Comparison of ENCODE assay signal across 8 mouse cellular contexts in the genomic region with DNA sequence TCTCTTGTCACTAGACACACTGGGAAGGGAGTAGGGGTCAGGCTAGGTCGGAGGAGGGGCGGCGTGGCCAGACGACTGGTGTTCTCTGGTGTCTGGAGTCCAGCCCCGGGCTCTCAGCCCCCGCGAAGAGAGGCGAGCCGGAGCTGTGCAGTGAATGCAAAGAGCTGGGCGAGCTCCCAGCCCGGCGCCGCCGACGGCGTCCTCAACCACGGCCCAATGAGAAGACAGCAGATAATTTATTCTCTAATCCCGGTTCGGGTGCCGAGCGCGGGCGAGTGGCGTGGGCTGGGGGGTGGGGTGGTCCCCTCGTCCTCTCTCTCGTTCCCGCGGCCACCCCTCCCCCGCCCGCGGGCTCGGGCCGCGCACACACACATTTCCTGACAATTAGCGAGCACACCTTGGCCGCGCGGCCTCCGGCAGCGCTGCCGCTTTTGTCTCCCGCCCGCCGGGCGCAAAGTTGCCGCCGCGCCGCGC. TPM values are rescaled to one million over a fixed set of nuclear protein-coding genes. Genes with fewer than 3 reads are reported as not detected.
DNase-seq lines count a peak whose midpoint lies in the region; ATAC-seq and TF ChIP-seq lines count a peak whose summit lies in the region.

No protein-coding gene starts in this region.

- no peaks in the 10 kb centered on the region for H3K9me3 ChIP-seq in ES-E14 (ENCODE audit: control insufficient read depth, insufficient read depth, low read depth, low read length)
- no peaks in the 10 kb centered on the region for H3K9me3 ChIP-seq in forebrain, embryonic 13.5 days (replicated peaks)
- no peaks in the 10 kb centered on the region for H3K9me3 ChIP-seq in kidney, postnatal 0 days (replicated peaks; ENCODE audit: low read length)
- no peaks in the 10 kb centered on the region for H3K9me3 ChIP-seq in lung, postnatal 0 days (ENCODE audit: low read length)

- peaks cover 13 to 19% of the 10 kb centered on the region in 2 experiments for H3K4me1 ChIP-seq in ES-E14 (ENCODE audit: control insufficient read depth in 2 of 2, insufficient read depth in 2 of 2, low read length in 2 of 2, poor library complexity in 1 of 2)
- H3K4me1 ChIP-seq in forebrain, embryonic 13.5 days = peaks cover 40% of the 10 kb centered on the region
- H3K4me1 ChIP-seq in kidney, postnatal 0 days (replicated peaks; ENCODE audit: insufficient read depth, low read length) = peaks cover 7% of the 10 kb centered on the region; the same call in 1 of the 2 replicates
- no peaks in the 10 kb centered on the region for H3K4me1 ChIP-seq in lung, postnatal 0 days (ENCODE audit: insufficient read depth, low read depth, low read length)

- peak overlapping the region; percentile 89 for H3K9ac ChIP-seq in ES-E14 (ENCODE audit: insufficient read depth, low read depth, low read length, poor library complexity, severe bottlenecking)
- H3K9ac ChIP-seq in forebrain, embryonic 13.5 days = peak overlapping the region; percentile 100
- H3K9ac ChIP-seq in kidney, postnatal 0 days (ENCODE audit: low read depth, low read length) = peak overlapping the region; percentile 50
- H3K9ac ChIP-seq in lung, postnatal 0 days (replicated peaks; ENCODE audit: low read depth) = 0 out of 2 replicates have a peak overlapping the region, but pooled peaks have one; percentile 23

- no peak for TF ChIP-seq EP300 in lung, postnatal 0 days (IDR thresholded peaks at IDR 0.05)

- peak; percentile 84 for ATAC-seq in forebrain, embryonic 13.5 days
- peak; percentile 38 for ATAC-seq in kidney, postnatal 0 days (replicated peaks; ENCODE audit: low FRiP score, low read depth)
- peak; percentile 60 for ATAC-seq in lung, postnatal 0 days

- peak; percentile 26 for DNase-seq in cerebellum, adult 11 months
- DNase-seq in cerebellum, adult 11-12 months = no peak
- DNase-seq in ES-E14 (ENCODE audit: low read depth, low spot score) = no peak
- DNase-seq in kidney, postnatal 0 days (ENCODE audit: low spot score) = peak; percentile 50
- DNase-seq in lung, postnatal 0 days (ENCODE audit: low spot score) = peak; percentile 52
- DNase-seq in right cerebral cortex, postnatal 10 days (ENCODE audit: low spot score in 2 of 2) = peak; percentile 83
- DNase-seq in spleen, postnatal 4 days (ENCODE audit: low spot score in 2 of 2) = no peak

- peak overlapping the region; percentile 63 to 95 for H3K4me3 ChIP-seq in ES-E14 (ENCODE audit: insufficient read depth in 1 of 2, low read depth in 1 of 2, low read length in 2 of 2, poor library complexity in 1 of 2, severe bottlenecking in 1 of 2)
- peak overlapping the region; percentile 90 for H3K4me3 ChIP-seq in forebrain, embryonic 13.5 days
- H3K4me3 ChIP-seq in kidney, postnatal 0 days (replicated peaks; ENCODE audit: low read depth, low read length) = peak overlapping the region; percentile 52
- peak overlapping the region; percentile 53 for H3K4me3 ChIP-seq in lung, postnatal 0 days (ENCODE audit: low read depth, low read length)

- in situ Hi-C loops in ES-E14 (cut with MboI; ENCODE audit: low sequenced_read_pairs in 2 of 2, unreplicated experiment in 2 of 2) = no loop called here

- under 1% methylated on average over 45 of the region's 50 CpGs for WGBS in forebrain, embryonic 13.5 days
- under 1% methylated on average over 50 of the region's 50 CpGs for WGBS in kidney, postnatal 0 days
- WGBS in lung, postnatal 0 days = 1% methylated on average over 41 of the region's 50 CpGs

- H3K36me3 ChIP-seq in ES-E14 (ENCODE audit: control insufficient read depth, insufficient read depth, low read length, poor library complexity, severe bottlenecking) = no peaks in the 10 kb centered on the region
- peaks cover 5% of the 10 kb centered on the region; the same call in 1 of the 2 replicates for H3K36me3 ChIP-seq in forebrain, embryonic 13.5 days (ENCODE audit: poor library complexity, severe bottlenecking)
- H3K36me3 ChIP-seq in kidney, postnatal 0 days (ENCODE audit: insufficient read depth, low read length) = no peaks in the 10 kb centered on the region
- no peaks in the 10 kb centered on the region for H3K36me3 ChIP-seq in lung, postnatal 0 days (ENCODE audit: insufficient read depth, low read length)

- no peak for TF ChIP-seq CTCF in kidney, postnatal 0 days (IDR thresholded peaks at IDR 0.05; ENCODE audit: low read depth)
- TF ChIP-seq CTCF in lung, postnatal 0 days (IDR thresholded peaks at IDR 0.05) = no peak

- no peak overlapping the region for H3K27ac ChIP-seq in ES-E14 (ENCODE audit: insufficient read depth, low read depth, low read length, poor library complexity, severe bottlenecking)
- H3K27ac ChIP-seq in forebrain, embryonic 13.5 days = peak overlapping the region; percentile 99
- no peak overlapping the region for H3K27ac ChIP-seq in kidney, postnatal 0 days
- no peak overlapping the region for H3K27ac ChIP-seq in lung, postnatal 0 days (ENCODE audit: low read length)

- peak overlapping the region; percentile 76 for H3K4me2 ChIP-seq in forebrain, embryonic 13.5 days
- H3K4me2 ChIP-seq in kidney, postnatal 0 days (ENCODE audit: low read length) = peak overlapping the region; percentile 98
- H3K4me2 ChIP-seq in lung, postnatal 0 days (replicated peaks; ENCODE audit: low read depth, low read length) = peak overlapping the region; percentile 94

- H3K27me3 ChIP-seq in forebrain, embryonic 13.5 days = peaks cover 5% of the 10 kb centered on the region; the same call in 1 of the 2 replicates
- H3K27me3 ChIP-seq in kidney, postnatal 0 days (ENCODE audit: insufficient read depth, low read length) = peaks cover 34% of the 10 kb centered on the region; the same call in 1 of the 2 replicates
- peaks cover 33% of the 10 kb centered on the region for H3K27me3 ChIP-seq in lung, postnatal 0 days (replicated peaks; ENCODE audit: insufficient read depth, low read length)

TF ChIP-seq in ES-E14, 5 proteins besides CTCF, POLR2A, EP300 and RAD21:
- TF ChIP-seq ZC3H11A (IDR thresholded peaks at IDR 0.05; ENCODE audit: borderline replicate concordance, low read depth, low read length) = no peak
- TF ChIP-seq HCFC1 (IDR thresholded peaks at IDR 0.05; ENCODE audit: borderline replicate concordance, insufficient read depth, low read length) = no peak
- no peak for TF ChIP-seq ZNF384 (IDR thresholded peaks at IDR 0.05; ENCODE audit: low read depth, low read length)
- no peak for TF ChIP-seq MAFK (IDR thresholded peaks at IDR 0.05; ENCODE audit: insufficient read depth, low read depth, low read length)
- TF ChIP-seq CHD2 (IDR thresholded peaks at IDR 0.05; ENCODE audit: low read depth, low read length) = no peak
TF ChIP-seq in ES-E14: peak in this region for 0.

RNA-seq across cellular contexts. Expression of a gene that starts 1.2 kb away (rescaled TPM):
- 3.9 and 4.3 TPM in 2 replicates for total RNA-seq in ES-E14 (2012; rRNA removed)
- polyA plus RNA-seq in forebrain, embryonic 13.5 days (2015; fragmentation: Nextera tagmentation; extraction: Ambion mirVana) = 14.3 and 17.0 TPM in 2 replicates
- 0.37 and 0.80 TPM in 2 replicates for polyA plus RNA-seq in kidney, postnatal 0 days (2015; fragmentation: Nextera tagmentation; extraction: Ambion mirVana)
- 0.79 TPM in 1 of 2 replicates, not detected in the other for polyA plus RNA-seq in lung, postnatal 0 days (2015; fragmentation: Nextera tagmentation; extraction: Ambion mirVana)

RNA-seq across cellular contexts. Expression of a gene that starts 1.2 kb away (rescaled TPM):
- 5.0 and 6.5 TPM in 2 replicates for total RNA-seq in ES-E14 (2012; rRNA removed)
- 3.4 and 3.9 TPM in 2 replicates for polyA plus RNA-seq in forebrain, embryonic 13.5 days (2015; fragmentation: Nextera tagmentation; extraction: Ambion mirVana)
- polyA plus RNA-seq in kidney, postnatal 0 days (2015; fragmentation: Nextera tagmentation; extraction: Ambion mirVana) = 0.07 and 0.13 TPM in 2 replicates
- not detected in 2 replicates for polyA plus RNA-seq in lung, postnatal 0 days (2015; fragmentation: Nextera tagmentation; extraction: Ambion mirVana)

RNA-seq across cellular contexts. Expression of a gene that starts 39.5 kb away (rescaled TPM):
- total RNA-seq in ES-E14 (2012; rRNA removed) = 0.37 TPM in 1 of 2 replicates, not detected in the other
- polyA plus RNA-seq in forebrain, embryonic 13.5 days (2015; fragmentation: Nextera tagmentation; extraction: Ambion mirVana) = 1.0 and 1.1 TPM in 2 replicates
- polyA plus RNA-seq in kidney, postnatal 0 days (2015; fragmentation: Nextera tagmentation; extraction: Ambion mirVana) = not detected in 2 replicates
- polyA plus RNA-seq in lung, postnatal 0 days (2015; fragmentation: Nextera tagmentation; extraction: Ambion mirVana) = not detected in 2 replicates

RNA-seq across cellular contexts. Expression of a gene that starts 50.6 kb away (rescaled TPM):
- total RNA-seq in ES-E14 (2012; rRNA removed) = 9.6 and 10.8 TPM in 2 replicates
- 0.23 and 0.59 TPM in 2 replicates for polyA plus RNA-seq in forebrain, embryonic 13.5 days (2015; fragmentation: Nextera tagmentation; extraction: Ambion mirVana)
- 10.3 and 11.7 TPM in 2 replicates for polyA plus RNA-seq in kidney, postnatal 0 days (2015; fragmentation: Nextera tagmentation; extraction: Ambion mirVana)
- polyA plus RNA-seq in lung, postnatal 0 days (2015; fragmentation: Nextera tagmentation; extraction: Ambion mirVana) = 6.5 and 6.9 TPM in 2 replicates

Comparison
In these comparisons a context has a peak if more than half of its experiments do, and no peak if none do; other contexts are left out.
1. DNase-seq: peak in cerebellum, adult 11 months (single experiment), kidney, postnatal 0 days (single experiment), lung, postnatal 0 days (single experiment) and right cerebral cortex, postnatal 10 days (2 of 2); none in cerebellum, adult 11-12 months (single experiment), ES-E14 (single experiment) and spleen, postnatal 4 days (0 of 2).
2. H3K9ac ChIP-seq: peak in every context shown above with its lines; median percentile 100 in forebrain, embryonic 13.5 days; 89 in ES-E14; 50 in kidney, postnatal 0 days; 23 in lung, postnatal 0 days.
3. Peak in every context shown above with its lines, with median percentiles within 50 percentile points of each other: H3K4me3 ChIP-seq, ATAC-seq and H3K4me2 ChIP-seq.